Mouse (Mus musculus) neural tube, embryonic 15.5 days (tissue): ENCODE measurements around the gene Ints6. TPM values are rescaled to one million over a fixed set of nuclear protein-coding genes. Genes with fewer than 3 reads are reported as not detected.

Experiments used
- ATAC-seq: fragments of 200-750 bp; cut with Nextera tagmentation; 2 replicates; pipeline ENCODE4 v1.8.0; 2017; ENCODE audit warnings: mild to moderate bottlenecking, moderate TSS enrichment, moderate library complexity; ENCODE audit not compliant: low FRiP score
- H3K27ac ChIP-seq: fragments of 300-500 bp; sonication (generic); replicated peaks from 2 replicates; pipeline ENCODE4 v1.5.1; 2015; ENCODE audit warnings: mild to moderate bottlenecking, inconsistent platforms
- H3K27me3 ChIP-seq: fragments of 300-500 bp; sonication (generic); replicated peaks from 2 replicates; pipeline ENCODE4 v1.6.1; 2015; ENCODE audit warnings: inconsistent platforms
- H3K36me3 ChIP-seq: fragments of 300-500 bp; sonication (generic); 2 replicates; pipeline ENCODE4 v1.6.1; 2015; ENCODE audit warnings: inconsistent platforms
- H3K4me1 ChIP-seq: fragments of 300-500 bp; sonication (generic); 2 replicates; pipeline ENCODE4 v1.6.1; 2015; ENCODE audit warnings: inconsistent platforms
- H3K4me2 ChIP-seq: fragments of 300-500 bp; sonication (generic); 2 replicates; pipeline ENCODE4 v1.6.1; 2015; ENCODE audit warnings: inconsistent platforms, mild to moderate bottlenecking, moderate library complexity
- H3K4me3 ChIP-seq: fragments of 300-500 bp; sonication (generic); replicated peaks from 2 replicates; pipeline ENCODE4 v1.5.1; 2015; ENCODE audit warnings: mild to moderate bottlenecking, inconsistent platforms
- H3K9ac ChIP-seq: fragments of 300-500 bp; sonication (generic); replicated peaks from 2 replicates; pipeline ENCODE4 v1.6.1; 2015; ENCODE audit warnings: mild to moderate bottlenecking, inconsistent platforms
- H3K9me3 ChIP-seq: fragments of 300-500 bp; sonication (generic); replicated peaks from 2 replicates; pipeline ENCODE4 v1.6.1; 2016; ENCODE audit warnings: inconsistent platforms
- WGBS: fragments of 180-500 bp; shearing (Covaris S2); methylation state at CpG from one replicate; pipeline ENCODE4 v1.1.7; 2015; ENCODE audit warnings: mixed read lengths; 5-methylcytosine and 5-hydroxymethylcytosine counted together
- polyA plus RNA-seq: library from polyadenylated mRNA; unstranded; fragments of >200 nt; fragmentation: Nextera tagmentation; extraction: Ambion mirVana; gene quantifications from 2 replicates; pipeline ENCODE4 v1.2.1, GENCODE M21; 2015

Gene Ints6
- polyA plus RNA-seq, result 13.9 and 17.3 TPM in 2 replicates

DNA sequence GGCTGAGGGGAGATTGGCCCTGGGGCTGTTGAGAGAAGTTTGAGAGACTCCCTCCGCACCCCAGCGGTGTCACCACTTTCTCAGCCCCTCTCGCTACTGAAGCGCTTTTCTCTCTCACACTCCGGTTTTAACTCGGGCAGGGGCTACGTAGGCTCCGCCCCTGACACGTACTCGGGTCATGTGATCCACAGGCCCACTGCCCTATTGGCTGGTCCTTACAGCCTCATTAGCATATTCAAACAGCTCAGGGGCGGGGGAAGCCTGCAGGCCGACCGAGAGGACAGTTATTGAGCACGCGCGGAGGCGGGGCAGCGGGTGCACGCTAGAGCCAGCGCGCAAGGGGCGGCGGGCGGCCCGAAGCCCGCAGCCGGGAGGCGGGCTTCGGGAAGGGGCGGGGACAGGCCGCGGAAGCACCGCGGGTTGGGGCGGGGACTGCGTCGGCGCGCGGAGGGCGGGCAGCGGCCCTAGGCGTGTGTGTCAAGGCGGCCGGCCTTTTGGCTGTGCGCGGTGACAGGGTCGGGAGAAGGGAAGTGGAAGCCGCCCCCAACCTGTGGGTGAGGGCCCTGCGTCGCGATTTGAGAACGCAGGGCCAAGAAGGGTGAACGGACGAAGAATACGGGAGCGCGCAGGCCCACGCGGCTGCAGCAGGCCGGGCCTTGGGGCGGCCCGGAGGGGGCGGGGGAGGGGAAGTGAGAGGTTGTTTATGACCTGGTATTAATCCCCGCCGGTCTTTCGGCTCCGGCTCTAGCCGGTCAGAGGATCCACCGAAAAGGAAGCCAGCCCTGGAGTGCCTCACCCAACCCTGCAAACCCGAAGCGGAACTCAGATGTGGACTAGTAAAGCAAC, at the start of gene Ints6:
Gene Ints6 (minus strand): TSS at position 134 of the 846 bp plus-strand sequence.
- WGBS, result under 1% methylated on average over 66 of the region's 72 CpGs
- peak; percentile 97 for ATAC-seq

GRCm38 (mm10) chr14:62808661-62809523, 47.9 kb upstream of the Ints6 start:
- no peak for ATAC-seq
- 64% methylated on average over 7 of the region's 7 CpGs for WGBS

More for the DNA sequence above, at the start of gene Ints6:
- Histone ChIP-seq H3K4me2 (peak within 1 kb of the TSS; percentile 82), H3K27me3 (no peaks in the 10 kb centered on the region), H3K4me1 (peaks cover 21% of the 10 kb centered on the region; the same call in 1 of the 2 replicates), H3K36me3 (peaks cover 3% of the 10 kb centered on the region; the same call in 1 of the 2 replicates), H3K4me3 (peak within 1 kb of the TSS; percentile 94), H3K27ac (peak within 1 kb of the TSS; percentile 99), H3K9ac (peak within 1 kb of the TSS; percentile 99), H3K9me3 (no peaks in the 10 kb centered on the region)

GRCm38 (mm10) chr14:62806921-62807320, 46.0 kb upstream of the Ints6 start:
- no peak overlapping the region for H3K4me3 ChIP-seq

More at GRCm38 (mm10) chr14:62808661-62809523, 47.9 kb upstream of the Ints6 start:
- Histone ChIP-seq H3K36me3 (no peaks in the 10 kb centered on the region), H3K9ac (no peak overlapping the region), H3K4me2 (no peak overlapping the region), H3K27me3 (no peaks in the 10 kb centered on the region), H3K27ac (no peak overlapping the region), H3K4me1 (no peaks in the 10 kb centered on the region), H3K4me3 (no peak overlapping the region), H3K9me3 (no peaks in the 10 kb centered on the region)

DNA sequence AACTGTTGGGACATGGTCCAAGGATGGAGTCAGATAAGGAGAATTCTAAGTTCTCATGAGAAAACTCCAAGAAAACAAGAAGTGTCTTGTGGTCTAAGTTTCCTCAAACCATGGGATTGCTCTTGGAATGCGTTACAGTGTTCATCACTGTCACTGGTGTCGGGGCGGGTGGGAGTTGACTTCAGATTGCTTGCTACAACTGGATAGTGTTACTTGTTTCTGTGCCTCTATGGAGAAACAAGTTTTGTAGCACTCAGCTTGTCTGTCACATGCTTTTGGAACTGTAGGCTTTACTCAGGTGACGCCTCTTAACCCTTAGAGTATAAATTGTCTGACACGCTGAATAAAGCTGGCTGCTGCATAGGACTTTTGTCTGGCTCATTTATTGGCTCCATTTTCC, 42.2 kb upstream of the Ints6 start:
- Histone ChIP-seq H3K4me1 (no peaks in the 10 kb centered on the region), H3K4me3 (no peak overlapping the region), H3K27ac (no peak overlapping the region), H3K9me3 (no peaks in the 10 kb centered on the region), H3K27me3 (no peaks in the 10 kb centered on the region), H3K36me3 (no peaks in the 10 kb centered on the region), H3K4me2 (no peak overlapping the region), H3K9ac (no peak overlapping the region)
- ATAC-seq, result no peak
- 58% methylated on average over 5 of the region's 5 CpGs for WGBS

More at GRCm38 (mm10) chr14:62806921-62807320, 46.0 kb upstream of the Ints6 start:
- H3K9me3 ChIP-seq, result no peaks in the 10 kb centered on the region
- H3K9ac ChIP-seq, result no peak overlapping the region
- no peaks in the 10 kb centered on the region for H3K4me1 ChIP-seq
- H3K36me3 ChIP-seq, result no peaks in the 10 kb centered on the region
- no peak overlapping the region for H3K27ac ChIP-seq
- WGBS, result 72% methylated on average over 3 of the region's 3 CpGs
- H3K27me3 ChIP-seq, result no peaks in the 10 kb centered on the region
- H3K4me2 ChIP-seq, result no peak overlapping the region
- no peak for ATAC-seq

- Histone ChIP-seq H3K4me2 (no peak overlapping the region), H3K9ac (no peak overlapping the region), H3K36me3 (no peaks in the 10 kb centered on the region), H3K4me3 (no peak overlapping the region), H3K27ac (no peak overlapping the region), H3K4me1 (no peaks in the 10 kb centered on the region), H3K9me3 (no peaks in the 10 kb centered on the region), H3K27me3 (no peaks in the 10 kb centered on the region)
- no peak for ATAC-seq
- 82% methylated on average over 3 of the region's 3 CpGs for WGBS
Measured at GRCm38 (mm10) chr14:62800791-62801190, 39.8 kb upstream of the Ints6 start.

DNA sequence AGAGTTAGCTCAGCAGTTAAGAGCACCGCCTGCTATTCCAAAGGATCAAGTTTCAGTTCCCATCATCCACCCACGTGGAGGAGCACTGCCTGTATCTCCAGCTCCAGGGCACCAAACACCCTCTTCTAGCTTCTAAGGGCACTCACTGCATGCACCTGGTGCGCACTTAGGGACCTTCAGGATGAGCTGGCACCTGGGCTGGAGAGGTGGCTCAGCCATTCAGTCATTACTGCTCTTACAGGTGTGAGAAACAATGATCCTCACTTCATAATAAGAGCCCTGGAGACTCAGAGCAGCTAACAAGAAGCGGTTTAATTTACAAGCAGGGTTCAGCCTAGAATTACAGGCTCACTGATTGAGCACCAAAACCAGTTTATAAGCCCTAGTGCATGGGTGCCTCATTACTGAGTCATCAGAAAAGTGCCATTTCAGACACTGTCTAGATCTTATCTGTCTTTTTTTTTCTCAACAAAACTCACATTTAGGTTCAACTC, 37.7 kb upstream of the Ints6 start:
- no peak overlapping the region for H3K4me2 ChIP-seq

DNA sequence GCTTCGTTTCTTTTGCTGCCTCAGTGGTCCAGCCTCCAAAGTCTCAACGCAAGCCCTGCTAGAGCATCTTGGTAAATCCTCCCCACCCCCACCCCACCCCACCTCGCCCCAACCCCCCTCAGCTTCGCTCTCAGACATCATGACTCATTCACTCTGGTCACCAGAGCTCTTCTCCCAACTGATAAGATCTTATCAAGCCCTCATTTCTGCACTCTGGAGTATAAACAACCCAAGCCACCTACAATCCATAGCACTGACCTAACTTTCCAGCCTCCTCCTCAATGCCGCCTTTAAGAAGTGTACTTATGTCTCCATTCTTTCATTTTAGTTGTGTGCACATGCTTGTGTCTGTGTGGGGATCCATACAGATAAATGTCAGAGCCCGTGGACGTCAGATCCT, 34.8 kb upstream of the Ints6 start:
- Histone ChIP-seq H3K4me2 (no peak overlapping the region), H3K9ac (no peak overlapping the region), H3K9me3 (no peaks in the 10 kb centered on the region), H3K36me3 (no peaks in the 10 kb centered on the region), H3K27me3 (no peaks in the 10 kb centered on the region), H3K4me3 (no peak overlapping the region), H3K27ac (no peak overlapping the region), H3K4me1 (no peaks in the 10 kb centered on the region)
- WGBS, result 86% methylated on average over 7 of the region's 7 CpGs
- no peak for ATAC-seq

More for the DNA sequence above, 37.7 kb upstream of the Ints6 start:
- Histone ChIP-seq H3K4me1 (no peaks in the 10 kb centered on the region), H3K9me3 (no peaks in the 10 kb centered on the region), H3K9ac (no peak overlapping the region), H3K27ac (no peak overlapping the region), H3K36me3 (no peaks in the 10 kb centered on the region), H3K27me3 (no peaks in the 10 kb centered on the region), H3K4me3 (no peak overlapping the region)
- 8% methylated on average over 4 of the region's 4 CpGs for WGBS
- no peak for ATAC-seq

GRCm38 (mm10) chr14:62789282-62789681, 28.3 kb upstream of the Ints6 start:
- Histone ChIP-seq H3K27me3 (no peaks in the 10 kb centered on the region), H3K4me1 (no peaks in the 10 kb centered on the region), H3K9ac (no peak overlapping the region), H3K9me3 (no peaks in the 10 kb centered on the region), H3K4me2 (no peak overlapping the region), H3K27ac (no peak overlapping the region), H3K4me3 (no peak overlapping the region), H3K36me3 (no peaks in the 10 kb centered on the region)
- 53% methylated on average over 4 of the region's 4 CpGs for WGBS
- no peak for ATAC-seq

DNA sequence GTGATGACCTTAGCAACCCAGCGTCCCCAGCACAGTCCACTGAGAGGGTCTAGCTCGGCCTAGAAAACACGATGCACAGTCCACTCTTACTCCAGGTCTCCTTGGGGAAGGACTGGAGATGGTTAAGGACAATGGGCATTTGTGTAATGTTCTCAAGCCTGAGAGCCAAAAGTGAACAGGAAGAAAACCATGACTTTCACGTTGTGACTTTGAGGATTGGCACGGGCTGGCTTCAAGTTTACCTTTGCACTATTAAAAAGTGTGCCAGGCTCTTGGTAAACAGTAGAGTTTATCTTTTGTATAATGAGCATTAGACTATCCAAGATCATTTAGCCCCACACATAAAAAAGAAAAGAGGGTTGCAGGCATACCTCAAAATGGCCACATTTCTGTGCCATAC, 22.0 kb upstream of the Ints6 start:
- no peaks in the 10 kb centered on the region for H3K36me3 ChIP-seq
- 85% methylated on average over 5 of the region's 5 CpGs for WGBS
- H3K27ac ChIP-seq, result no peak overlapping the region

GRCm38 (mm10) chr14:62780520-62781316, 19.7 kb upstream of the Ints6 start:
- whole genome bisulfite sequencing, result 89% methylated on average over 9 of the region's 9 CpGs
- no peak overlapping the region for H3K4me3 ChIP-seq
- H3K36me3 ChIP-seq, result no peaks in the 10 kb centered on the region
- H3K27me3 ChIP-seq, result no peaks in the 10 kb centered on the region
- H3K27ac ChIP-seq, result no peak overlapping the region
- H3K4me1 ChIP-seq, result no peaks in the 10 kb centered on the region
- H3K9ac ChIP-seq, result no peak overlapping the region
- ATAC-seq, result no peak
- no peak overlapping the region for H3K4me2 ChIP-seq
- H3K9me3 ChIP-seq, result no peaks in the 10 kb centered on the region

More for the DNA sequence above, 22.0 kb upstream of the Ints6 start:
- no peaks in the 10 kb centered on the region for H3K27me3 ChIP-seq
- no peak overlapping the region for H3K4me3 ChIP-seq
- ATAC-seq, result no peak
- H3K9ac ChIP-seq, result no peak overlapping the region
- no peaks in the 10 kb centered on the region for H3K4me1 ChIP-seq
- H3K9me3 ChIP-seq, result no peaks in the 10 kb centered on the region
- no peak overlapping the region for H3K4me2 ChIP-seq

DNA sequence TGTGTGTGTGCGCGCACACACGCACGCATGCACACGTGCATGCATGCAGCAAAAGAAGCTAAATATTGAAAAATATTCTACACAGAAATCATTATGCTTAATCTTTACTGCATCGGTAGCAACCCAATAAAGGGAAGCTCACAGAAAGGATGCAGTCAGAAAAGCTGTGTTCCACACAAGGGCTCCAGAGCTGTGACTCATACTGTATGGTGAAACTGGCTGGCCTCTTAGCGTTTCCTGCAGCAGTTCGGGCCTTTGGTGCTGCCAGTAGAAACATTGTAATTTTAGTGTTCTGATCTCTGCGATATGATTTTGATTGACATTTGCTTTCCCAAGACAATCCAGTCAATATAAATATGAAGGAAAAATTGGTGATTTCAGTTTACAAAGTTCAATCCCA, 17.1 kb upstream of the Ints6 start:
- H3K27ac ChIP-seq, result no peak overlapping the region
- no peak for ATAC-seq
- H3K4me1 ChIP-seq, result no peaks in the 10 kb centered on the region

More for the DNA sequence above, 17.1 kb upstream of the Ints6 start:
- H3K36me3 ChIP-seq, result no peaks in the 10 kb centered on the region
- H3K27me3 ChIP-seq, result no peaks in the 10 kb centered on the region
- H3K4me2 ChIP-seq, result no peak overlapping the region
- no peak overlapping the region for H3K4me3 ChIP-seq
- WGBS, result 94% methylated on average over 9 of the region's 9 CpGs
- no peaks in the 10 kb centered on the region for H3K9me3 ChIP-seq
- H3K9ac ChIP-seq, result no peak overlapping the region
